Mouse (Mus musculus): Measurements from ENCODE around the gene Olfr654. TPM values are rescaled to one million over a fixed set of nuclear protein-coding genes. Genes with fewer than 3 reads are reported as not detected.

Gene Olfr654
- not detected for total RNA-seq (2021)
- long read RNA-seq, experiment 1: 0 reads
- long read RNA-seq, experiment 2: 0 reads

GRCm38 (mm10) chr7:104586725-104587124 is at the start of gene Olfr654:
Olfr654 (plus strand) TSS chr7:104587025.
- no peak for DNase-seq

GRCm38 (mm10) chr7:104549833-104550232 is 37.0 kb upstream of the Olfr654 start, which contains the start of gene Olfr651:
Olfr651 (plus strand) TSS chr7:104550133.
- DNase-seq: no peak

- DNase-seq: no peak
These were observed 34.1 kb upstream of the Olfr654 start for GRCm38 (mm10) chr7:104552700-104553099.

- no peak for DNase-seq
These were observed 26.2 kb upstream of the Olfr654 start, which contains the start of gene Olfr652 for GRCm38 (mm10) chr7:104560601-104561000. Olfr652 (plus strand) TSS chr7:104560901.

- no peak for DNase-seq
These were observed 9.8 kb upstream of the Olfr654 start, which contains the start of gene Olfr653 for GRCm38 (mm10) chr7:104577014-104577413. Olfr653 (plus strand) TSS chr7:104577314.

GRCm38 (mm10) chr7:104580846-104581245 is 6.0 kb upstream of the Olfr654 start:
- DNase-seq: no peak

GRCm38 (mm10) chr7:104581429-104581828 is 5.4 kb upstream of the Olfr654 start:
- DNase-seq: no peak

- DNase-seq: no peak
These were observed 1.4 kb downstream of the Olfr654 start for GRCm38 (mm10) chr7:104588274-104588673.

GRCm38 (mm10) chr7:104601679-104602078 is 14.9 kb downstream of the Olfr654 start, which contains the start of gene Olfr655:
Olfr655 (minus strand) TSS chr7:104601779.
- no peak for DNase-seq

- peak; percentile 65 for DNase-seq
These were observed 16.3 kb downstream of the Olfr654 start for GRCm38 (mm10) chr7:104603173-104603572.

- DNase-seq: no peak
These were observed 17.9 kb downstream of the Olfr654 start for GRCm38 (mm10) chr7:104604727-104605126.

- no peak for DNase-seq
These were observed 26.8 kb downstream of the Olfr654 start, which contains the start of gene Olfr656 for GRCm38 (mm10) chr7:104613655-104614054. Olfr656 (plus strand) TSS chr7:104613955.

GRCm38 (mm10) chr7:104624494-104624893 is 37.7 kb downstream of the Olfr654 start, which contains the start of gene Olfr657:
Olfr657 (plus strand) TSS chr7:104624794.
- DNase-seq: no peak

Other genes starting within 250 kb of the Olfr654 start
- 10 to 100 TPM in 1 of 2 experiments, 1 to 10 TPM in 1; 7.1 to 11.7 TPM for gene Trim12c, start 233.7 kb upstream of the Olfr654 start, total RNA-seq (2021)
- under 1 TPM; 0.21 to 0.39 TPM for gene Trim30b, start 217.1 kb upstream of the Olfr654 start, total RNA-seq (2021)
- under 1 TPM in 1 of 2 experiments, not detected in 1; 0.18 TPM for gene Trim30c, start 186.2 kb upstream of the Olfr654 start, total RNA-seq (2021)
- gene Trim30a, start 121.8 kb upstream of the Olfr654 start, total RNA-seq (2021): 1 to 10 TPM; 4.2 TPM
- gene Trim30d, start 79.2 kb upstream of the Olfr654 start, total RNA-seq (2021): 1 to 10 TPM; 3.3 to 5.3 TPM
- not detected for gene Olfr651, start 36.9 kb upstream of the Olfr654 start, total RNA-seq (2021)
- gene Olfr652, start 26.1 kb upstream of the Olfr654 start, total RNA-seq (2021): not detected
- not detected for gene Olfr653, start 9.7 kb upstream of the Olfr654 start, total RNA-seq (2021)
- gene Olfr655, start 14.8 kb downstream of the Olfr654 start, total RNA-seq (2021): not detected
- gene Olfr656, start 26.9 kb downstream of the Olfr654 start, total RNA-seq (2021): under 1 TPM in 1 of 2 experiments, not detected in 1; 0.06 TPM
- not detected for gene Olfr657, start 37.8 kb downstream of the Olfr654 start, total RNA-seq (2021)
- gene Olfr658, start 60.3 kb downstream of the Olfr654 start, total RNA-seq (2021): not detected
- gene Olfr659, start 79.7 kb downstream of the Olfr654 start, total RNA-seq (2021): not detected
- gene Olfr661, start 99.5 kb downstream of the Olfr654 start, total RNA-seq (2021): not detected
- not detected for gene Usp17le, start 190.4 kb downstream of the Olfr654 start, total RNA-seq (2021)